Mouse (Mus musculus): ENCODE measurements at regions not wholly inside any gene's neighbourhood (a gene's known extent, or its start where the extent isn't known, plus 50 kb on each side); places are given as distances from the start of the nearest gene placed in this dataset.

- ATAC-seq: no peak
- WGBS: 97% methylated on average over 1 of the region's 1 CpGs
- Histone ChIP-seq H3K4me2 (ENCODE audit: low read length) (no peak overlapping the region), H3K36me3 (ENCODE audit: control insufficient read depth, insufficient read depth, low read length) (no peaks in the 10 kb centered on the region), H3K27me3 (replicated peaks; ENCODE audit: control insufficient read depth, insufficient read depth, low read length) (no peaks in the 10 kb centered on the region), H3K9ac (ENCODE audit: low read length) (no peak overlapping the region), H3K27ac (ENCODE audit: low read depth, low read length) (no peak overlapping the region), H3K9me3 (replicated peaks; ENCODE audit: control insufficient read depth, low read length) (no peaks in the 10 kb centered on the region), H3K4me3 (ENCODE audit: low read depth, low read length) (no peak overlapping the region), H3K4me1 (ENCODE audit: control insufficient read depth, insufficient read depth, low read length) (no peaks in the 10 kb centered on the region)
- DNase-seq (ENCODE audit: low spot score): no peak
These were observed 323.9 kb upstream of the Rnaseh2b start for GRCm38 (mm10) chr14:61968467-61968866.

DNA sequence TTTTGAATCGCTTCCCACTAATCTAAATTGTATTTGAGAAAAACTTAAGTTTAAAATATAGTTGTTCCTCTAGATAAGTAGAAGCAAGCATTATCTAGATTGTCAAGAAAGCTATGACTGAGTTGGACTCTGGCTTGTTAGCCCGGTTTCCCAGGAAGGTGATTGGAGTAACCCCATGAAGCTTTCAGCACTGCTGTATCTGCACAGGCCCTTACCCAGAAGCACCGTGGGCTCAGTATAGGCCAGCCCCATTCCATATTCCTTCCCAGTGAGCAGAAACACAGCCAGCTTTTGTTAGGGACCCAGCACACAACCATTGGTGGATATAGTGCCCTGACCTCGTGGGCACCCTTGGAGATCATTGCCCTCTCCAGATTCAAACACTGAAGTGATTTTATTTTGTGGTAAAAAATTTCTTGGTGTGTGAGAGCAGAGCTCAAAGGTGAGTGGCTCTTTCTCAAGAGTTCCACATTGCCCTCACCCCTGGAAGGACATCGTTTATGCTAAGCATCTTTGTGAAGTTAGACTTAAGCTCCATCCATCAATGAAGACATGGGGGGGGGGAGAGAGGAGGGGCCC, 323.3 kb upstream of the Rnaseh2b start:
- no peaks in the 10 kb centered on the region for H3K4me1 ChIP-seq (ENCODE audit: control insufficient read depth, insufficient read depth, low read length)
- 82% methylated on average over 5 of the region's 5 CpGs for WGBS
- no peak for ATAC-seq
- no peak for DNase-seq (ENCODE audit: low spot score)
- H3K36me3 ChIP-seq (ENCODE audit: control insufficient read depth, insufficient read depth, low read length): no peaks in the 10 kb centered on the region
- H3K9ac ChIP-seq (ENCODE audit: low read length): no peak overlapping the region
- H3K27me3 ChIP-seq (replicated peaks; ENCODE audit: control insufficient read depth, insufficient read depth, low read length): no peaks in the 10 kb centered on the region
- H3K4me3 ChIP-seq (ENCODE audit: low read depth, low read length): no peak overlapping the region
- no peaks in the 10 kb centered on the region for H3K9me3 ChIP-seq (replicated peaks; ENCODE audit: control insufficient read depth, low read length)
- no peak overlapping the region for H3K4me2 ChIP-seq (ENCODE audit: low read length)
- no peak overlapping the region for H3K27ac ChIP-seq (ENCODE audit: low read depth, low read length)

DNA sequence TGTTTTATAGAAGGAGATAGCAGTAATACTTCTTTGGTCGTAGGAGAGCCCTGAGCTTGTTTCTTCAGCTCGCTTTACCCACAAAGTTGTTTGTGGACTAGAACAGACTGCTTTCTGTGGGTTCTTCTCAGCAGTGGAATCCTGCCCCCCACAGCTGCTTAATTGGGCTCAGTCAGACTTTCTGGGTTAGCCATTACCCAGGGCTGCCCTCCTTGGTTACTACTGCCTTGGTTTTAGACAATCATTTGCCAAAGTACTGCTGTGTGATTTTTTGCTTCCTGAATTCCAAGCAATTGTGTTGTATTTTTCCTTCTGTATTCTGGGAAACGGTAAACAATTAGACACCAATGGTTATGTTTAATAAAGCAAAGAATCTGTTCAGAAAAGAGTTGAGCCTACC, 321.8 kb upstream of the Rnaseh2b start:
- Histone ChIP-seq H3K9me3 (replicated peaks; ENCODE audit: control insufficient read depth, low read length) (no peaks in the 10 kb centered on the region), H3K27ac (ENCODE audit: low read depth, low read length) (no peak overlapping the region), H3K36me3 (ENCODE audit: control insufficient read depth, insufficient read depth, low read length) (no peaks in the 10 kb centered on the region), H3K4me1 (ENCODE audit: control insufficient read depth, insufficient read depth, low read length) (no peaks in the 10 kb centered on the region), H3K9ac (ENCODE audit: low read length) (no peak overlapping the region), H3K27me3 (replicated peaks; ENCODE audit: control insufficient read depth, insufficient read depth, low read length) (no peaks in the 10 kb centered on the region), H3K4me3 (ENCODE audit: low read depth, low read length) (no peak overlapping the region), H3K4me2 (ENCODE audit: low read length) (no peak overlapping the region)
- no peak for ATAC-seq
- DNase-seq (ENCODE audit: low spot score): no peak
- WGBS: 93% methylated on average over 3 of the region's 3 CpGs

DNA sequence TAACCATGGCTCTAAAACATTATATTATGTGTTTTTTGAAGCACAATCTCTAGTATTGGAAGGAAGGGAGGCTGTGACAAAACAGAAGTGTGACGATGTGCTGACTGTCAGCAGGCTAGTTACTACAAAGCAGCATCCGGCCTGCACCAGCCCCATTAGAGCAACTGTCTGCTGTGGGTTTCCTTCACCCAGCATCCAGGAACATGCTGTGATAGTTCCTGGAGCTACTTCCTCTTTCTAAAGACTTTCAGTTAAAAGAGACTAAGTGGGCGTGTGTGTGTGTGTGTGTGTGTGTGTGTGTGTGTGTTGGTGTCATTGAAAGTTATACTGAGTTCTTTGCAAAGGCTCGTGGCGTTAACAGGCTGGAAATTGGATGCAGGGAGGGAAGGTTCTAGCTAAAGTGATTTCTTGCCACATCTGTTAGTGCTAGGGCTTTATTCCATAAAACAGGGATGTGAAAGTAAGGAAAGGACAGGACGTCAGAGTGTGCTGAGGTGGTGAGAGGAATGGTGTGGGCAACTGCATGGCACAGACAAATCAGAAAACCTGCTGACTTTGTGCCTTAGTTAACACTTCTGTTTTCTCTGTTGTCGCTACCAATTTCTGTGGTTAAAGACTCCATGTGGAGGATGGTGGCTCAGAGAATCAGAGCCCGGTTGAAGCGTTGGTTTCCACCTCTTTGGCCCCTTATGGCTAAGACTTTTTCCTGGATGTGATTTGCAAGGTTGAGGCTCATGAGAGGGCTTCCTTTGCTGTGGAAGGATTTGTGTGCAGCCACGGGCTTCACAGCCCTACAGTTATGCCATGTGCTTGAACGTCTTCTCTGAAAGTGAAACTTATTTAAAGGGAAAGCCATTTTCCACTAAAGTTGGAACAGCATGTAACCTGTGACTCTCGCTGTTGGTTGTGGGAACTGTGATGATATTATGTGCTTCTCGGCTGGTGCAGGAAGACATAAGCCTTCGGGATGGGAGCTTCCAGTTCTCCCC, 321.0 kb upstream of the Rnaseh2b start:
- whole genome bisulfite sequencing: 82% methylated on average over 14 of the region's 14 CpGs
- Histone ChIP-seq H3K4me3 (ENCODE audit: low read depth, low read length) (no peak overlapping the region), H3K4me1 (ENCODE audit: control insufficient read depth, insufficient read depth, low read length) (no peaks in the 10 kb centered on the region), H3K4me2 (ENCODE audit: low read length) (no peak overlapping the region), H3K9ac (ENCODE audit: low read length) (no peak overlapping the region), H3K36me3 (ENCODE audit: control insufficient read depth, insufficient read depth, low read length) (no peaks in the 10 kb centered on the region), H3K27ac (ENCODE audit: low read depth, low read length) (no peak overlapping the region), H3K27me3 (replicated peaks; ENCODE audit: control insufficient read depth, insufficient read depth, low read length) (no peaks in the 10 kb centered on the region), H3K9me3 (replicated peaks; ENCODE audit: control insufficient read depth, low read length) (no peaks in the 10 kb centered on the region)
- no peak for DNase-seq (ENCODE audit: low spot score)
- ATAC-seq: no peak

DNA sequence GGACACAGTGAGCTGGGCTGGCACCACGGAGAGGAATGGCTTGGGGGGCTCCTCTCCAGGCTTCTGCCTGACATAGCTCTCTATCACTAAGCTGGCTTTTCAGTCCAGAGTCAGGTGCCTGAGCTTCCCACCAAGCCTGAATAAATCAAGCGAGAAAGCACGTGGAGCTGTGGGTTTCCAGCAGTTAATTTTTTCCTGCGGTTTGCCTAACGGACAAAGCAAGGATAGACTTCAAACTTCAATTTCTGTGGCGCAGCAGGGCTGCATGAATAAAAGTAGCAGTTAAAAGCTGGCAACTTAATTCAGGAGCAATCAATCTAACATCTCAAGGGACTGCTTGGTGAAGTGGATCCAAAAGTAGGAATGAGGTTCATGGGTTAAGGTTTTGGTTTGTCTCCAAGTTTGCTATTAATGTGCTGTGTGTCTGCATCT, 317.1 kb upstream of the Rnaseh2b start:
- no peaks in the 10 kb centered on the region for H3K9me3 ChIP-seq (replicated peaks; ENCODE audit: control insufficient read depth, low read length)
- no peak for DNase-seq (ENCODE audit: low spot score)
- H3K36me3 ChIP-seq (ENCODE audit: control insufficient read depth, insufficient read depth, low read length): no peaks in the 10 kb centered on the region
- no peak overlapping the region for H3K4me2 ChIP-seq (ENCODE audit: low read length)
- no peaks in the 10 kb centered on the region for H3K27me3 ChIP-seq (replicated peaks; ENCODE audit: control insufficient read depth, insufficient read depth, low read length)
- no peak for ATAC-seq
- H3K4me3 ChIP-seq (ENCODE audit: low read depth, low read length): no peak overlapping the region
- 48% methylated on average over 6 of the region's 6 CpGs for WGBS
- no peak overlapping the region for H3K27ac ChIP-seq (ENCODE audit: low read depth, low read length)
- no peak overlapping the region for H3K9ac ChIP-seq (ENCODE audit: low read length)
- H3K4me1 ChIP-seq (ENCODE audit: control insufficient read depth, insufficient read depth, low read length): no peaks in the 10 kb centered on the region

GRCm38 (mm10) chr14:61980581-61980980, 311.8 kb upstream of the Rnaseh2b start:
- H3K4me2 ChIP-seq (ENCODE audit: low read length): no peak overlapping the region
- WGBS: 77% methylated on average over 3 of the region's 3 CpGs
- H3K27me3 ChIP-seq (replicated peaks; ENCODE audit: control insufficient read depth, insufficient read depth, low read length): no peaks in the 10 kb centered on the region
- no peak for DNase-seq (ENCODE audit: low spot score)
- no peak overlapping the region for H3K27ac ChIP-seq (ENCODE audit: low read depth, low read length)
- no peaks in the 10 kb centered on the region for H3K36me3 ChIP-seq (ENCODE audit: control insufficient read depth, insufficient read depth, low read length)
- no peak overlapping the region for H3K4me3 ChIP-seq (ENCODE audit: low read depth, low read length)
- no peaks in the 10 kb centered on the region for H3K4me1 ChIP-seq (ENCODE audit: control insufficient read depth, insufficient read depth, low read length)
- 0 out of 2 replicates have a peak, but pooled peaks cover 3% of the 10 kb centered on the region for H3K9me3 ChIP-seq (replicated peaks; ENCODE audit: control insufficient read depth, low read length)
- no peak overlapping the region for H3K9ac ChIP-seq (ENCODE audit: low read length)
- ATAC-seq: no peak

GRCm38 (mm10) chr14:61985575-61985974, 306.8 kb upstream of the Rnaseh2b start:
- Histone ChIP-seq H3K9ac (ENCODE audit: low read length) (no peak overlapping the region), H3K4me2 (ENCODE audit: low read length) (no peak overlapping the region), H3K36me3 (ENCODE audit: control insufficient read depth, insufficient read depth, low read length) (no peaks in the 10 kb centered on the region), H3K4me3 (ENCODE audit: low read depth, low read length) (no peak overlapping the region), H3K27ac (ENCODE audit: low read depth, low read length) (no peak overlapping the region), H3K9me3 (replicated peaks; ENCODE audit: control insufficient read depth, low read length) (0 out of 2 replicates have a peak, but pooled peaks cover 3% of the 10 kb centered on the region), H3K27me3 (replicated peaks; ENCODE audit: control insufficient read depth, insufficient read depth, low read length) (no peaks in the 10 kb centered on the region), H3K4me1 (ENCODE audit: control insufficient read depth, insufficient read depth, low read length) (no peaks in the 10 kb centered on the region; the same call in 1 of the 2 replicates)
- ATAC-seq (no peak), DNase-seq (ENCODE audit: low spot score) (no peak)
- 71% methylated on average over 3 of the region's 3 CpGs for WGBS

GRCm38 (mm10) chr14:61986203-61986602, 306.2 kb upstream of the Rnaseh2b start:
- Histone ChIP-seq H3K9ac (ENCODE audit: low read length) (no peak overlapping the region), H3K4me3 (ENCODE audit: low read depth, low read length) (no peak overlapping the region), H3K27ac (ENCODE audit: low read depth, low read length) (no peak overlapping the region), H3K4me1 (ENCODE audit: control insufficient read depth, insufficient read depth, low read length) (no peaks in the 10 kb centered on the region; the same call in 1 of the 2 replicates), H3K27me3 (replicated peaks; ENCODE audit: control insufficient read depth, insufficient read depth, low read length) (no peaks in the 10 kb centered on the region), H3K36me3 (ENCODE audit: control insufficient read depth, insufficient read depth, low read length) (no peaks in the 10 kb centered on the region), H3K4me2 (ENCODE audit: low read length) (no peak overlapping the region), H3K9me3 (replicated peaks; ENCODE audit: control insufficient read depth, low read length) (0 out of 2 replicates have a peak, but pooled peaks cover 3% of the 10 kb centered on the region)
- peak; percentile 29; the same call in 1 of the 2 replicates for ATAC-seq
- peak; percentile 67 for DNase-seq (ENCODE audit: low spot score)
- 68% methylated on average over 13 of the region's 13 CpGs for WGBS

- ATAC-seq: no peak
- Histone ChIP-seq H3K9me3 (replicated peaks; ENCODE audit: control insufficient read depth, low read length) (no peaks in the 10 kb centered on the region), H3K36me3 (ENCODE audit: control insufficient read depth, insufficient read depth, low read length) (no peaks in the 10 kb centered on the region), H3K27ac (ENCODE audit: low read depth, low read length) (no peak overlapping the region), H3K4me3 (ENCODE audit: low read depth, low read length) (no peak overlapping the region), H3K27me3 (replicated peaks; ENCODE audit: control insufficient read depth, insufficient read depth, low read length) (no peaks in the 10 kb centered on the region), H3K4me2 (ENCODE audit: low read length) (no peak overlapping the region), H3K4me1 (ENCODE audit: control insufficient read depth, insufficient read depth, low read length) (no peaks in the 10 kb centered on the region), H3K9ac (ENCODE audit: low read length) (no peak overlapping the region)
- 87% methylated on average over 1 of the region's 1 CpGs for WGBS
- no peak for DNase-seq (ENCODE audit: low spot score)
These were observed 297.1 kb upstream of the Rnaseh2b start for GRCm38 (mm10) chr14:61995253-61995652.
